Mouse (Mus musculus): ENCODE results near the gene Brd3os. TPM values are rescaled to one million over a fixed set of nuclear protein-coding genes. Genes with fewer than 3 reads are reported as not detected.

The Brd3os gene
- total RNA-seq, 1 experiment = 1.6 TPM

DNA sequence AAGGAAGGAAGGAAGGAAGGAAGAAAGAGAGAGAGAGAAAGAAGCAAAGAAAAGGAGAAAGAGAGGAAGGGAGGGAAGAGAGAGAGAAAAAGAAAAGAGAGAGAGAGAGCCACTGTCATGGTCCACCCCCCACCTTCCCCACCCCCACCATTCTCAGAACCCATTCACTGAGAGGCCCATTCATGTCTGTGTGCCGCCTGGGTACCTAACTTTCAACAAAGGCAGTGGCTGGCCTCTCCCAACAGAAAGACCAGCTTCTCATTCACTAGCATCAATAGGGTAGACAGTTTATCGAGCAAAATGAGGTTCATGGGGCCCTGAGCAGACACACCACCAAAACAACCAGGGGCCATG, 28.6 kb upstream of the Brd3os start:
- no peak for DNase-seq (ENCODE audit: low read depth, low spot score)
- Histone ChIP-seq H3K9ac (ENCODE audit: insufficient read depth, low read depth, low read length, poor library complexity, severe bottlenecking) (no peak overlapping the region), H3K4me3 (ENCODE audit: insufficient read depth in 1 of 2, low read depth in 1 of 2, low read length in 2 of 2, poor library complexity in 1 of 2, severe bottlenecking in 1 of 2) (no peak overlapping the region), H3K36me3 (ENCODE audit: control insufficient read depth, insufficient read depth, low read length, poor library complexity, severe bottlenecking) (no peaks in the 10 kb centered on the region), H3K27ac (ENCODE audit: insufficient read depth, low read depth, low read length, poor library complexity, severe bottlenecking) (no peak overlapping the region), H3K4me1 (ENCODE audit: control insufficient read depth in 2 of 2, insufficient read depth in 2 of 2, low read length in 2 of 2, poor library complexity in 1 of 2) (peaks cover 28 to 50% of the 10 kb centered on the region in 2 experiments), H3K9me3 (ENCODE audit: control insufficient read depth, insufficient read depth, low read depth, low read length) (no peaks in the 10 kb centered on the region)
- TF ChIP-seq CHD2 (IDR thresholded peaks at IDR 0.05; ENCODE audit: low read depth, low read length) = no peak
- no peak for TF ChIP-seq MAFK (IDR thresholded peaks at IDR 0.05; ENCODE audit: insufficient read depth, low read depth, low read length)
- no peak for TF ChIP-seq HCFC1 (IDR thresholded peaks at IDR 0.05; ENCODE audit: borderline replicate concordance, insufficient read depth, low read length)
- no peak for TF ChIP-seq ZC3H11A (IDR thresholded peaks at IDR 0.05; ENCODE audit: borderline replicate concordance, low read depth, low read length)
- TF ChIP-seq ZNF384 (IDR thresholded peaks at IDR 0.05; ENCODE audit: low read depth, low read length) = no peak
- in situ Hi-C loops (cut with MboI; ENCODE audit: low sequenced_read_pairs in 2 of 2, unreplicated experiment in 2 of 2) = no loop called here

GRCm38 (mm10) chr2:27413936-27414657, 28.0 kb upstream of the Brd3os start:
- Histone ChIP-seq H3K9me3 (ENCODE audit: control insufficient read depth, insufficient read depth, low read depth, low read length) (no peaks in the 10 kb centered on the region), H3K9ac (ENCODE audit: insufficient read depth, low read depth, low read length, poor library complexity, severe bottlenecking) (no peak overlapping the region), H3K4me1 (ENCODE audit: control insufficient read depth in 2 of 2, insufficient read depth in 2 of 2, low read length in 2 of 2, poor library complexity in 1 of 2) (peaks cover 28 to 54% of the 10 kb centered on the region in 2 experiments), H3K4me3 (ENCODE audit: insufficient read depth in 1 of 2, low read depth in 1 of 2, low read length in 2 of 2, poor library complexity in 1 of 2, severe bottlenecking in 1 of 2) (peak overlapping the region in 1 of 2 experiments; percentile 22; a peak in 1 of 4 replicates), H3K27ac (ENCODE audit: insufficient read depth, low read depth, low read length, poor library complexity, severe bottlenecking) (no peak overlapping the region), H3K36me3 (ENCODE audit: control insufficient read depth, insufficient read depth, low read length, poor library complexity, severe bottlenecking) (no peaks in the 10 kb centered on the region)
- no peak for DNase-seq (ENCODE audit: low read depth, low spot score)
- TF ChIP-seq HCFC1 (IDR thresholded peaks at IDR 0.05; ENCODE audit: borderline replicate concordance, insufficient read depth, low read length) (no peak), ZC3H11A (IDR thresholded peaks at IDR 0.05; ENCODE audit: borderline replicate concordance, low read depth, low read length) (no peak), ZNF384 (IDR thresholded peaks at IDR 0.05; ENCODE audit: low read depth, low read length) (no peak)
- in situ Hi-C loops (cut with MboI; ENCODE audit: low sequenced_read_pairs in 2 of 2, unreplicated experiment in 2 of 2) = no loop called here

- TF ChIP-seq ZC3H11A (IDR thresholded peaks at IDR 0.05; ENCODE audit: borderline replicate concordance, low read depth, low read length) (no peak), HCFC1 (IDR thresholded peaks at IDR 0.05; ENCODE audit: borderline replicate concordance, insufficient read depth, low read length) (no peak), CHD2 (IDR thresholded peaks at IDR 0.05; ENCODE audit: low read depth, low read length) (no peak), ZNF384 (IDR thresholded peaks at IDR 0.05; ENCODE audit: low read depth, low read length) (no peak), MAFK (IDR thresholded peaks at IDR 0.05; ENCODE audit: insufficient read depth, low read depth, low read length) (no peak)
- Histone ChIP-seq H3K4me3 (ENCODE audit: insufficient read depth in 1 of 2, low read depth in 1 of 2, low read length in 2 of 2, poor library complexity in 1 of 2, severe bottlenecking in 1 of 2) (no peak overlapping the region), H3K9me3 (ENCODE audit: control insufficient read depth, insufficient read depth, low read depth, low read length) (no peaks in the 10 kb centered on the region), H3K27ac (ENCODE audit: insufficient read depth, low read depth, low read length, poor library complexity, severe bottlenecking) (no peak overlapping the region), H3K4me1 (ENCODE audit: control insufficient read depth in 2 of 2, insufficient read depth in 2 of 2, low read length in 2 of 2, poor library complexity in 1 of 2) (peaks cover 28 to 54% of the 10 kb centered on the region in 2 experiments), H3K9ac (ENCODE audit: insufficient read depth, low read depth, low read length, poor library complexity, severe bottlenecking) (no peak overlapping the region), H3K36me3 (ENCODE audit: control insufficient read depth, insufficient read depth, low read length, poor library complexity, severe bottlenecking) (no peaks in the 10 kb centered on the region)
- in situ Hi-C loops (cut with MboI; ENCODE audit: low sequenced_read_pairs in 2 of 2, unreplicated experiment in 2 of 2) = no loop called here
- no peak for DNase-seq (ENCODE audit: low read depth, low spot score)
Measured at GRCm38 (mm10) chr2:27415060-27415783, 26.9 kb upstream of the Brd3os start.

GRCm38 (mm10) chr2:27416425-27416824, 25.7 kb upstream of the Brd3os start:
- Histone ChIP-seq H3K4me1 (ENCODE audit: control insufficient read depth in 2 of 2, insufficient read depth in 2 of 2, low read length in 2 of 2, poor library complexity in 1 of 2) (peaks cover 21 to 45% of the 10 kb centered on the region in 2 experiments), H3K9me3 (ENCODE audit: control insufficient read depth, insufficient read depth, low read depth, low read length) (no peaks in the 10 kb centered on the region), H3K9ac (ENCODE audit: insufficient read depth, low read depth, low read length, poor library complexity, severe bottlenecking) (no peak overlapping the region), H3K27ac (ENCODE audit: insufficient read depth, low read depth, low read length, poor library complexity, severe bottlenecking) (no peak overlapping the region), H3K36me3 (ENCODE audit: control insufficient read depth, insufficient read depth, low read length, poor library complexity, severe bottlenecking) (no peaks in the 10 kb centered on the region), H3K4me3 (ENCODE audit: insufficient read depth in 1 of 2, low read depth in 1 of 2, low read length in 2 of 2, poor library complexity in 1 of 2, severe bottlenecking in 1 of 2) (no peak overlapping the region)
- no peak for DNase-seq (ENCODE audit: low read depth, low spot score)
- no peak for TF ChIP-seq CHD2 (IDR thresholded peaks at IDR 0.05; ENCODE audit: low read depth, low read length)
- TF ChIP-seq HCFC1 (IDR thresholded peaks at IDR 0.05; ENCODE audit: borderline replicate concordance, insufficient read depth, low read length) = no peak
- TF ChIP-seq ZC3H11A (IDR thresholded peaks at IDR 0.05; ENCODE audit: borderline replicate concordance, low read depth, low read length) = no peak
- no peak for TF ChIP-seq ZNF384 (IDR thresholded peaks at IDR 0.05; ENCODE audit: low read depth, low read length)
- no peak for TF ChIP-seq MAFK (IDR thresholded peaks at IDR 0.05; ENCODE audit: insufficient read depth, low read depth, low read length)
- in situ Hi-C loops (cut with MboI; ENCODE audit: low sequenced_read_pairs in 2 of 2, unreplicated experiment in 2 of 2) = no loop called here
